In genomic region chr14:51884031-51884544, GRCm38 (mm10) we compare ENCODE assay signal across 8 mouse cellular contexts. TPM values are rescaled to one million over a fixed set of nuclear protein-coding genes. Genes with fewer than 3 reads are reported as not detected.
A peak's percentile ranks its signal among the peaks of the same experiment; 100 is the strongest.
DNase-seq lines count a peak whose midpoint lies in the region; TF ChIP-seq lines count a peak whose summit lies in the region.

No protein-coding gene starts in this region.

- H3K9me3 ChIP-seq in embryonic facial prominence, embryonic 10.5 days = no peaks in the 10 kb centered on the region
- no peaks in the 10 kb centered on the region for H3K9me3 ChIP-seq in limb, embryonic 10.5 days (replicated peaks)

- H3K4me3 ChIP-seq in lung, adult 2 months (replicated peaks; ENCODE audit: extremely low read depth, low read depth, low read length) = peak overlapping the region; percentile 89
- peak overlapping the region; percentile 85 for H3K4me3 ChIP-seq in embryonic facial prominence, embryonic 10.5 days
- peak overlapping the region; percentile 72 for H3K4me3 ChIP-seq in limb, embryonic 10.5 days

- peaks cover 33% of the 10 kb centered on the region for H3K36me3 ChIP-seq in embryonic facial prominence, embryonic 10.5 days (replicated peaks)
- peaks cover 28% of the 10 kb centered on the region for H3K36me3 ChIP-seq in limb, embryonic 10.5 days

- TF ChIP-seq POLR2A in lung, adult 2 months (IDR thresholded peaks at IDR 0.05; ENCODE audit: borderline replicate concordance, extremely low read depth, low read depth, low read length) = no peak

- no peak for DNase-seq in lung, adult 2 months
- DNase-seq in lung, adult 18-20 months = no peak
- DNase-seq in embryonic facial prominence, embryonic 10.5 days (ENCODE audit: low spot score) = no peak
- no peak for DNase-seq in limb, embryonic 10.5 days (ENCODE audit: low spot score)
- peak; percentile 63 for DNase-seq in retina, postnatal 1 day
- DNase-seq in adrenal gland, adult 18-20 months (ENCODE audit: low spot score in 2 of 2) = no peak
- DNase-seq in gastrocnemius, adult 18-20 months (ENCODE audit: low spot score) = no peak
- no peak for DNase-seq in thymus, postnatal 14 days

- H3K27ac ChIP-seq in embryonic facial prominence, embryonic 10.5 days (replicated peaks) = peak overlapping the region; percentile 90
- H3K27ac ChIP-seq in limb, embryonic 10.5 days = peak overlapping the region; percentile 89

- peaks cover 2% of the 10 kb centered on the region; the same call in 1 of the 2 replicates for H3K4me1 ChIP-seq in lung, adult 2 months (ENCODE audit: control insufficient read depth, insufficient read depth, low read length)
- peaks cover 17% of the 10 kb centered on the region for H3K4me1 ChIP-seq in embryonic facial prominence, embryonic 10.5 days
- H3K4me1 ChIP-seq in limb, embryonic 10.5 days = peaks cover 13% of the 10 kb centered on the region

- under 1% methylated on average over 14 of the region's 14 CpGs for WGBS in lung, adult 2 months
- WGBS in embryonic facial prominence, embryonic 10.5 days = 1% methylated on average over 14 of the region's 14 CpGs
- WGBS in limb, embryonic 10.5 days = 2% methylated on average over 14 of the region's 14 CpGs

- H3K27me3 ChIP-seq in embryonic facial prominence, embryonic 10.5 days (replicated peaks; ENCODE audit: low read depth, poor library complexity, severe bottlenecking) = no peaks in the 10 kb centered on the region
- H3K27me3 ChIP-seq in limb, embryonic 10.5 days (ENCODE audit: low read depth, poor library complexity, severe bottlenecking) = no peaks in the 10 kb centered on the region

- no peak for TF ChIP-seq CTCF in lung, adult 2 months (IDR thresholded peaks at IDR 0.05; ENCODE audit: insufficient read depth, low read length)

RNA-seq across cellular contexts. Expression of gene Mettl17, which starts 0.6 kb away (rescaled TPM):
- polyA plus RNA-seq in lung, adult 2 months (2012; rRNA removed) = 26.0 and 27.2 TPM in 2 replicates
- polyA plus RNA-seq in embryonic facial prominence, embryonic 10.5 days (2016; fragmentation: Nextera tagmentation; extraction: Ambion mirVana) = 52.4 and 53.0 TPM in 2 replicates
- 48.6 and 54.1 TPM in 2 replicates for polyA plus RNA-seq in limb, embryonic 10.5 days (2016; fragmentation: Nextera tagmentation; extraction: Ambion mirVana)
- total RNA-seq in adrenal gland, adult 18-20 months (2021) = 10 to 100 TPM; 30.5 to 36.3 TPM
- total RNA-seq in gastrocnemius, adult 18-20 months (2021) = 10 to 100 TPM; 12.2 to 19.5 TPM

RNA-seq across cellular contexts. Expression of gene Slc39a2, which starts 8.6 kb away (rescaled TPM):
- 2.7 and 3.9 TPM in 2 replicates for polyA plus RNA-seq in lung, adult 2 months (2012; rRNA removed)
- polyA plus RNA-seq in embryonic facial prominence, embryonic 10.5 days (2016; fragmentation: Nextera tagmentation; extraction: Ambion mirVana) = 0.60 and 0.62 TPM in 2 replicates
- polyA plus RNA-seq in limb, embryonic 10.5 days (2016; fragmentation: Nextera tagmentation; extraction: Ambion mirVana) = 0.31 and 0.39 TPM in 2 replicates
- 1 to 10 TPM in 1 of 2 experiments, under 1 TPM in 1; 0.56 to 1.3 TPM for total RNA-seq in adrenal gland, adult 18-20 months (2021)
- under 1 TPM; 0.33 to 0.57 TPM for total RNA-seq in gastrocnemius, adult 18-20 months (2021)

RNA-seq across cellular contexts. Expression of gene Ndrg2, which starts 29.9 kb away (rescaled TPM):
- 164 and 251 TPM in 2 replicates for polyA plus RNA-seq in lung, adult 2 months (2012; rRNA removed)
- polyA plus RNA-seq in embryonic facial prominence, embryonic 10.5 days (2016; fragmentation: Nextera tagmentation; extraction: Ambion mirVana) = 15.4 and 16.6 TPM in 2 replicates
- polyA plus RNA-seq in limb, embryonic 10.5 days (2016; fragmentation: Nextera tagmentation; extraction: Ambion mirVana) = 5.0 and 8.3 TPM in 2 replicates
- 100 to 1,000 TPM; 256 to 257 TPM for total RNA-seq in adrenal gland, adult 18-20 months (2021)
- 1,000 to 10,000 TPM; 1,941 to 1,973 TPM for total RNA-seq in gastrocnemius, adult 18-20 months (2021)

RNA-seq across cellular contexts. Expression of gene Ear6, which starts 30.6 kb away (rescaled TPM):
- 0.72 and 1.4 TPM in 2 replicates for polyA plus RNA-seq in lung, adult 2 months (2012; rRNA removed)
- polyA plus RNA-seq in embryonic facial prominence, embryonic 10.5 days (2016; fragmentation: Nextera tagmentation; extraction: Ambion mirVana) = not detected in 2 replicates
- polyA plus RNA-seq in limb, embryonic 10.5 days (2016; fragmentation: Nextera tagmentation; extraction: Ambion mirVana) = not detected in 2 replicates
- not detected for total RNA-seq in adrenal gland, adult 18-20 months (2021)
- not detected for total RNA-seq in gastrocnemius, adult 18-20 months (2021)

RNA-seq across cellular contexts. Expression of gene Tppp2, which starts 34.1 kb away (rescaled TPM):
- not detected in 2 replicates for polyA plus RNA-seq in lung, adult 2 months (2012; rRNA removed)
- polyA plus RNA-seq in embryonic facial prominence, embryonic 10.5 days (2016; fragmentation: Nextera tagmentation; extraction: Ambion mirVana) = not detected in 2 replicates
- polyA plus RNA-seq in limb, embryonic 10.5 days (2016; fragmentation: Nextera tagmentation; extraction: Ambion mirVana) = not detected in 2 replicates
- not detected for total RNA-seq in adrenal gland, adult 18-20 months (2021)
- 1 to 10 TPM; 2.2 to 2.7 TPM for total RNA-seq in gastrocnemius, adult 18-20 months (2021)
